Mouse (Mus musculus): ENCODE measurements around the gene Rasgef1b.

Rasgef1b gene

GRCm38 (mm10) chr5:99399855-99400626 lies 328.8 kb downstream of the Rasgef1b start:
- no peak for DNase-seq (ENCODE audit: low read depth)

- DNase-seq (ENCODE audit: low read depth) = no peak
Measured at GRCm38 (mm10) chr5:99398472-99399070, 330.3 kb downstream of the Rasgef1b start.

GRCm38 (mm10) chr5:99394578-99394977 lies 334.3 kb downstream of the Rasgef1b start:
- DNase-seq (ENCODE audit: low read depth) = no peak

GRCm38 (mm10) chr5:99391525-99391924 lies 337.3 kb downstream of the Rasgef1b start:
- DNase-seq (ENCODE audit: low read depth) = no peak

- DNase-seq (ENCODE audit: low read depth) = no peak
Measured at GRCm38 (mm10) chr5:99390776-99391175, 338.1 kb downstream of the Rasgef1b start.

GRCm38 (mm10) chr5:99390314-99390713 lies 338.6 kb downstream of the Rasgef1b start:
- no peak for DNase-seq (ENCODE audit: low read depth)

GRCm38 (mm10) chr5:99388585-99389250 lies 340.1 kb downstream of the Rasgef1b start:
- DNase-seq (ENCODE audit: low read depth) = no peak

GRCm38 (mm10) chr5:99388131-99388530 lies 340.7 kb downstream of the Rasgef1b start:
- DNase-seq (ENCODE audit: low read depth) = no peak

- no peak for DNase-seq (ENCODE audit: low read depth)
Measured at GRCm38 (mm10) chr5:99387185-99387981, 341.5 kb downstream of the Rasgef1b start.

- no peak for DNase-seq (ENCODE audit: low read depth)
Measured at GRCm38 (mm10) chr5:99386246-99386845, 342.5 kb downstream of the Rasgef1b start.

GRCm38 (mm10) chr5:99385737-99386136 lies 343.1 kb downstream of the Rasgef1b start:
- DNase-seq (ENCODE audit: low read depth) = no peak

- DNase-seq (ENCODE audit: low read depth) = no peak
Measured at GRCm38 (mm10) chr5:99385090-99385489, 343.8 kb downstream of the Rasgef1b start.

GRCm38 (mm10) chr5:99383783-99384281 lies 345.0 kb downstream of the Rasgef1b start:
- DNase-seq (ENCODE audit: low read depth) = no peak

- no peak for DNase-seq (ENCODE audit: low read depth)
Measured at GRCm38 (mm10) chr5:99382786-99383185, 346.1 kb downstream of the Rasgef1b start.

- DNase-seq (ENCODE audit: low read depth) = no peak
Measured at GRCm38 (mm10) chr5:99381639-99382038, 347.2 kb downstream of the Rasgef1b start.

GRCm38 (mm10) chr5:99380882-99381281 lies 348.0 kb downstream of the Rasgef1b start:
- DNase-seq (ENCODE audit: low read depth) = no peak

- no peak for DNase-seq (ENCODE audit: low read depth)
Measured at GRCm38 (mm10) chr5:99380166-99380565, 348.7 kb downstream of the Rasgef1b start.

- DNase-seq (ENCODE audit: low read depth) = no peak
Measured at GRCm38 (mm10) chr5:99378437-99379226, 350.2 kb downstream of the Rasgef1b start.

- DNase-seq (ENCODE audit: low read depth) = no peak
Measured at GRCm38 (mm10) chr5:99375725-99376124, 353.1 kb downstream of the Rasgef1b start.

GRCm38 (mm10) chr5:99374460-99374859 lies 354.4 kb downstream of the Rasgef1b start:
- no peak for DNase-seq (ENCODE audit: low read depth)
